Mouse (Mus musculus): ENCODE data around the gene Kmt5a.
A peak's percentile ranks its signal among the peaks of the same experiment; 100 is the strongest.
"Not testable (repeated sequence)": the region's sequence is repeated elsewhere in the genome, so short reads cannot be mapped to it uniquely, and the experiment has no call there.

The Kmt5a gene

GRCm38 (mm10) chr5:124445621-124446293, 6.0 kb downstream of the Kmt5a start:
- DNase-seq (ENCODE audit: low spot score in 2 of 2) = peak in 1 of 2 experiments; percentile 59

DNA sequence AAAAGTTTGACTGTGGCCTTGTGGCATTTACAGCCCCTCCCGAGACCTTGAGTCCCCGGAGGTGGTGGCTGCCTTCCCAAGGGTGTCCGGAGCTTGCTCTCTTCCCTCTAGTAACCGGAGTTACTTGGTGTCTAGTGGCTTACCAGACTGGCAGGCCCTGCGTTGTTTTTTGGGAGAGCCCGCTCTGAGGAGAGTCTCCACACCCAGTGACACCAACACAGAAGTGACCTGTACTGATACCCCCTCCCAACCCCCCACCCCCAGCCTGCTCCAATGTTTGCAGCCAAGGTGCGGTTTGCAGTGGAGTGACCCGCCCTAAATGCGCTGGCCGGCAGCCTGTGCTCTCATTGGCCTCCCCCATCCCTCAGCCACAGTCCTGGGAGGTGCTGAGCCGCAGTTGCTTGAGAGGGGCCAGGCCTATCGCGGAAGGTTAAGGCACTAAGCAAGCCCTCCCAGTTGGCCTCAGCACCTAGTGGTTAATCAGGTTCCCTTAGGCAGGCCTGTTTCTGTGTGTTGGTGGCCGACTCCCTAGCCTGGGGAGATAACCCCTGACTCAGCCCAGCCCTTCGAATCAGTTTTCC, 6.7 kb downstream of the Kmt5a start:
- DNase-seq (ENCODE audit: low spot score in 2 of 2) = peak; percentile 60 to 80

DNA sequence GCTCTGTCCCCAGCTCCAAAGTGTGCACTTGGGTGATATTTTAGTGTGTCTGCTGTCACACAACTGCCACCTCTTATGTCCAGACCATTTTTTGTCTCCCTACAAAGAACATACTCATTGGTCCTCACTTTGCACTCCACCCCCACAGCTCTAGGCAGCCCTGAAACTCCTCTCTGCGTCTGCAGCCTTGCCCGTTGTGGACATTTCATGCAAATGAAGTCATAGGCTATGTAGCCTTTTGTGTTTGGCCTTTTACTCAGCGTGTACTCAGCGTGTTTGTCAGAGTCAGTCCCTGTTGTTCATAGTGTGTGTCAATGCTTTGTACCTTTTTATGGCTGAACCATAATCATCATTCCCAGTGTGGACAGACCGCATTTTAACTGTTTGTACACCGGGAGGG, 9.8 kb downstream of the Kmt5a start:
- peak in 1 of 2 experiments; percentile 23 for DNase-seq (ENCODE audit: low spot score in 2 of 2)

DNA sequence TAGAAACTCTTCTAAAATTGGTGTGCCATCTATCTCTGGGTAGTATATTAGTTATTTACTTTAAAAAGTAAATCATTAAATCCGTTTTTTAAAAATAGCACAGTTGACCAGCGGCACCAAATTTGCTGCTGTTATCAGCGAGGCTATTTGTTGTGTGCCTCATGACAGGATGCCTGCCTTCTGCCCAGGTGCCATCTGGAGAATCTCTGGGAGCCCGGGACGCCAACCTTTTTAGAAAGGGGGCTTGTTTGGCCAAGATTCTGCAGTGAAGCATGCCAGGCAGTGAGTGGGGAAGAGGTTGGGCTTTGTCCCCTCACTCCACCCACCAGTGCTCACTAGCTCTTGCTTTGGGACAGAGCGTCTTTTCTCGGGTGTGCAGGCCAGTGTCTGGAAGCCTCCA, 10.3 kb downstream of the Kmt5a start:
- DNase-seq (ENCODE audit: low spot score in 2 of 2) = no peak

- DNase-seq (ENCODE audit: low spot score in 2 of 2) = no peak
Observed at GRCm38 (mm10) chr5:124450641-124451340, 11.1 kb downstream of the Kmt5a start.

DNA sequence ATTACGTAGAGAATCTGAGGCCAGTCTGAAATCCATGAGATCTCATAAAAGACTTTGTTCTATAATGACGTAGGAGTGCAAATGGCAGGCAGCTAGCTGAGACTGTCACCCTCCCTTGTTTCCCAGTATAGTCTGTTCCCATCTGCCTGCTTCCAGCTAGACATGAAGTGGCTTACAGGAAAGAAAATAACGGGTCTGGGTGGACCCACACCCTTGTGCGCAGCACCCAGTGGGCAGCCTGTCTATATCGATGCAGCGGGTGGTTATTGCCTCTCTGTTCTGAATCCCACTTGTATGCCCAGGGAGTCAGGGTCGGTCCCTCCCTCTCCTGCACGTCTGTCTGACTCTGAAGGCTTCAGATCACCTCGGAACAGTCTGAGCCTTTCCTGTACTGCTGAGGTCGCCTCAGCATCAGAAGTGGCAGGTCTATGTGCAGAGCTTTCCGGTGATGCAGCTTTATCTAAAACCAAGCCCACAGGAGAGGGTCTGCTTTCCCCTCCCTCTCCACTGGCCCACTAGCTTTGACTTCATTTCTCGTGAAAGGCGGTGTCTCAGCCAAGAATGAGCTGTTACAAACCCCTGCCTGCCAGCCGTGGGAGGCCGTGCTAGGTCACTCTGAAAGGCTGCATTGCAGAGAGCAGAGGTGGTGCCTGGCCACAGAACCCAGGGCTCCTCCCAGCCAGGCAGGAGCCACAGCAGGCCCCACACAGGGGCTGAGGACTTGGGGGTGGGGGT, 12.9 kb downstream of the Kmt5a start:
- DNase-seq (ENCODE audit: low spot score in 2 of 2) = no peak

DNA sequence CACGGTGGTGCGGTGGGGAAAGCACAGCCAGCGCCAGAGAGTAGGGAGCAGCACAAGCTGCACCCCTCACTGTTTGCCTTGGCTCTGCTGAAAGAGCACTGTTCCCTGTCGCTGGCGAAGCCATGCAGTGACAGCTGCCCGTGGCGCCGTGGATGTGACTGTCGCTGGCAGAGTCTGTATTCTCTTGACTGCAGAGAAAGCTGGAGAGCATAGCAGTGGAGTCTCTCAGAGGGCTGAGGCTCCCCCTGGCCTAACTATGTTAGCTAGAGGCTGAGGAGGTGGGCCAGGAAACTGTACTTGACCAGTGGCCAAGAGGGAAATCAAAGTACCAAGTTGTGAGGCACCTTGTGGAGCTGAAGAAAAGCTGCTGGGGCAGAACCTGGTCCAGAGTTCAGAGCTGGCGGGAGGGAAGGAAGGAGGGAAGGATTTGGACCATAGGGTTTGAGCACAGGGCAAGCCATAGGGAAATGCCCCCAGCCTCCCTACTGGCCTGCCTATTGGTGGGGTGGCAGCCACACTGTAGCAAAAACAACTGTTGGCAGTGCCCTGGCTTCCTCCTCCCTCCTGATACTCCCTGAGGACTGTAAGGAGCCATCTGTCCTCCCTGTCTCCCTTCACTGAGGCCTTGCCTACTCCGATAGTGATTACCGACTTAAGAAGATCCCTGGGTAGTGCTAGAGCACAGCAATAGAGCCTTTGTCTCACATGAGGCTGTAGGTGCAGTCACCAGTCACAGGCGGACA, 13.8 kb downstream of the Kmt5a start:
- DNase-seq (ENCODE audit: low spot score in 2 of 2) = no peak

- no peak for DNase-seq (ENCODE audit: low spot score in 2 of 2)
Observed at GRCm38 (mm10) chr5:124454082-124454419, 14.3 kb downstream of the Kmt5a start.

DNA sequence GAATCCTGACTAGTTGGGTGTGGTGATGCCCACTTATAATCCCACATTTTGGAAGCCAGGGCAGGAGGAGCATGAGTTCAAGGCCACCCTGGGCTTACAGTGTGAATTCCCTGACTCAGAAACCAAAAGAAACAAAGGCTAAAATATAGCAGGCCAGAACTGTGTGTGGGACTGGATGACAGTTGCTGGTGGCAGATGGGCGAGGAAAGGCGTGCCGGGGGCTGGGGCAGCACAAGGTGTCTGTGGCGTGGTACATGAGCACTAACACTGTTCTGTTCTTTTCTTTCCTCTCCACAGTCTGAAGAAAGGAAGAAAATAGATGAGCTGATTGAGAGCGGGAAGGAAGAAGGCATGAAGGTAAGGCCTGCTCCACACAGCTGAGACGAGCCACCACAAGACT, 17.0 kb downstream of the Kmt5a start:
- DNase-seq (ENCODE audit: low spot score in 2 of 2) = no peak

DNA sequence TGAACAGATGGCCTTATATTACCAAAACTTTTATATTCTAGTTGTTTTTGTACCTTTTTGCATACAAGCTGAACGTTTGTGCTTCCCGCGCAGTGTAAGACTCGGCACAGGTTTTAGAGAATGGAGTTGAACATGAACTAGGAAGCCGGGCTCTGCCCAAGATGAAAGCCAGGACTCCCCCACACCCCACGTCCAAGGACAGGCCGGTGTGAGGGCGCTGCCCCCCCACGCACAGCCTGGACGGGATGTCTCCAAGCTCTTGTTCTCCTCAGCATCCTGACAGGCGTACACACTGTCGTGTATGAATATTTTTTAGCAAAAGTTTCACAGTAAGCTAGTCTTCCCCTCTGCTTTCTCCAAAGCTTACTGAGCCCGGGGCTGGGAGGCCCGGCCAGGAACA, 21.2 kb downstream of the Kmt5a start:
- DNase-seq (ENCODE audit: low spot score in 2 of 2) = not testable (repeated sequence)

GRCm38 (mm10) chr5:124462297-124463025, 22.7 kb downstream of the Kmt5a start:
- DNase-seq (ENCODE audit: low spot score in 2 of 2) = no peak

GRCm38 (mm10) chr5:124463462-124463861, 23.7 kb downstream of the Kmt5a start:
- DNase-seq (ENCODE audit: low spot score in 2 of 2) = no peak

GRCm38 (mm10) chr5:124464905-124465304, 25.2 kb downstream of the Kmt5a start:
- DNase-seq (ENCODE audit: low spot score in 2 of 2) = no peak

- DNase-seq (ENCODE audit: low spot score in 2 of 2) = no peak
Observed at GRCm38 (mm10) chr5:124467766-124468165, 28.0 kb downstream of the Kmt5a start.

DNA sequence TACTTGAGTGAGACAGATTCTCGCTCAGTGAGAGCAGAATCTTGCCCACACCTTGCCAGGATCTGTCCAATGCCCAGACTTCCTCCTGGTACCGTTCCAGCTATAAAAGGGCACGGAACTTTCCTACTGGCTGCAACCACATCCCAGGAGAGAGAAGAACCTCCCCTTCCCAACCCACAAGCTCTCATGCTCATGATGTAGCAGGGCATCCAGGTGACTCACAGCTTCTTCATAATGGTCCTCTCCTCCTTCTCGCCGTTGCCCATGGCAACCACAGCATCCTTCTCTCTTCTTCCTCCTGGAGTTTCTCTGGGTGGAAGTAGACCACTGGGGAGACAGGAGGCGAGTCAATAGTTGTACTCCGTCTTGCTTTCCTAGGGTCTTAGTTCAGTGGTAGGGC, 28.6 kb downstream of the Kmt5a start:
- no peak for DNase-seq (ENCODE audit: low spot score in 2 of 2)

- DNase-seq (ENCODE audit: low spot score in 2 of 2) = no peak
Observed at GRCm38 (mm10) chr5:124469486-124469885, 29.8 kb downstream of the Kmt5a start.

- no peak for DNase-seq (ENCODE audit: low spot score in 2 of 2)
Observed at GRCm38 (mm10) chr5:124470591-124471171, 31.0 kb downstream of the Kmt5a start.

DNA sequence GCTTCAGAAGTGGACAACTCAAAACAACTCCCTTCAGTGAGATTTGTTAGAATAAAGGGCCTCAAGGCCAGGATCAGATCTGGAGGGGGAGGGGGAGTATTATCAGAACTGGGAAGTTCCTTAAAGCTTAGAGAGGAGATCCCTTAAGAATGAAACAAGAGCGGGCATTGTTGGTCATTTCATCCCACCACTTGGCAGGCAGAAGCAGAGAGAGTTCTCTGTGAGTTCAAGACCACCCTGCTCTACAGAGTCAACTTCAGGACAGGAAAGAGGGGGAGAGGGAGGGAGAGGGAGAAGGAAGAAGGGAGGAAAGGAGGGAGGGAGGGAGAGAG, 39.1 kb downstream of the Kmt5a start:
- no peak for DNase-seq (ENCODE audit: low spot score in 2 of 2)

DNA sequence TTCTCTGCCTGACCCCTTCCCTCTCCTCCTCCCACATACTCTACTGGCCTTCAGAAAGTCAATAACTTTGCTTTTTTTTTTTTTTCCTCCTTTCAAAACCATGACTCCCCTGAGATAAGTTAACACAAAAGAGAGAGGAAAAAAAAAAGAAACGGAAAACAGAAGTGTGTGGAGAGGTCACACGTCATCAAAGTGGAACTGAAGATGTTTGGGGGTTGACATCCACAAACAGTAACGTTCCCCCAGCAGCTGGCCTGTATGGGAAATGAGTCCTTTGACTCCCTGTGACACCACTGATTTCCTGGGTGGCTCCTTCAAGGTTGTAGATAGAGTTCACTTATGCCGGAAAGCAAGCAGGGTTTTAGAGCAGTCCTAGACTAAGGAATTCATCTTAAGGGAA, 40.4 kb downstream of the Kmt5a start:
- DNase-seq (ENCODE audit: low spot score in 2 of 2) = no peak

DNA sequence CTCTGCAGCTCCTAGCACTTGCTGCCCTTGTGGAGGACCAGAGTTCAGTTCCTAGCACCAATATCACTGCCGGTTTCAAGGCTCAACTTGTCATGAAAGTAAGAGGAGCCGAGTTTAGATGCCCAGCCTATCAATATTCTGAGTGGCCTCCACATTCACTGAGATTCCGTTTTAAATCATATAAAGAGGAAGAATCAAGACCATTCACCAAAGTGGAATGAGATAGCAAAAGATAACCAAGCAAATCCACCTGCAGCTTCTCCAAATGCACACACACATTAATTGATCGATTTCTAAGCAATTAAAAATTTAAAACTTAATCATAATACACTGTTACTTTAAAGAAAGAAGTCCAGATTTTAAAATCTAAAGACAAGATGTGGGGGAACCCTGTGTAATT, 42.0 kb downstream of the Kmt5a start:
- no peak for DNase-seq (ENCODE audit: low spot score in 2 of 2)

DNA sequence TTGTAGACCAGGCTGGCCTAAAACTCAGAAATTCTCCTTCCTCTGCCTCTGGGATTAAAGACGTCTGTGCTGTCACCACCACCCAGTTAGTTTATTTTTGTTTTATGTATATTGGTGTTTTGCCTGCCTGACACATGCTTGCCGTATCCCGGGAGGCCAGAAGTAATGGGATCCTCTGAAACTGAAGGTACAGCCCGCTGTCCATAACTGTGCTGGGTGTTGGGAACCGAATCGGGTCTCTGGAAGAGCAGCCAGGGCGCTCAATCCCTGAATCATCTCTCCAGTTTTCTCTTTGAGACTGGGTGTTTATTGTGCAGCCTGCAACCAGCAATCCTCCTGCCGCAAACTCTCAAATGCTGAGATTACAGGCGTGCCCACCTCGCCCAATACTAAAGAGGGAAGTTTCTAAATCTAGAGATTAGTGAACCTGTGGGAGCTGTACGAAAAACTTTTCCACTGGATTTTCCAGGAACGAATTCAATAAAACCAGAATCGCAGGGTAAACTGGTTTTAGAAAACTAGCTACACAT, 42.8 kb downstream of the Kmt5a start:
- peak in 1 of 2 experiments; percentile 46 for DNase-seq (ENCODE audit: low spot score in 2 of 2)

Data from urinary bladder, adult 18-20 months (tissue).